Mouse (Mus musculus) olfactory bulb, adult 2 months (tissue): ENCODE measurements around the gene Gm5148.

ENCODE experiments used
- CTCF ChIP-seq: fragments of 200-500 bp; IDR thresholded peaks from 2 replicates; pipeline ENCODE4 v1.5.1; 2012; ENCODE audit warnings: low read depth, mild to moderate bottlenecking, low read length, moderate library complexity; ENCODE audit not compliant: insufficient read depth
- POLR2A ChIP-seq: fragments of 200-500 bp; IDR thresholded peaks from 2 replicates; pipeline ENCODE4 v1.6.1; 2012; ENCODE audit warnings: mild to moderate bottlenecking, low read depth, low read length, moderate library complexity; ENCODE audit not compliant: insufficient read depth

DNA sequence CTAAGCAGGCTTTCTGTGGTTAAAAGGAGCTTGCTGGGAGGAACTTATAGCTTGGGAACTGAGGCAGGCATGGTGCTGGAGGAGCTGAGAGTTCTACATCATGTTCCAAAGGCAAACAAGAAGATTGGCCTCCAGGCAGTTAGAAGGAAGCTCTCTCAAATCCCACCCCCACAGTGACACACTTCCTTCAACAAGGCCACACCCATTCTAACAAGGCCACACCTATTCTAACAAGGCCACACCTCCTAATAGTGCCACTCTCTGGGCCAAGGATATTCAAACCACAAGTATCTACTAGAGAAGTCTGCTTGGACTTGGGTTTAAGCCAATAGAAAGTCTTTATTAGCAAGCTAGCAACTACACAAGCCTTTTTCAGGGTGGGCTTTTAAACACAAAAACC is 46.7 kb upstream of the Gm5148 start:
- TF ChIP-seq POLR2A, result no peak
- no peak for TF ChIP-seq CTCF
